Mouse (Mus musculus): ENCODE results near the gene Pitpnc1.

GRCm38 (mm10) chr11:107250882-107251281 is 219.6 kb downstream of the Pitpnc1 start:
- TF ChIP-seq CTCF (IDR thresholded peaks at IDR 0.05; ENCODE audit: borderline replicate concordance, control insufficient read depth, extremely low read depth, insufficient read depth, low read length, poor library complexity) (no peak), POLR2A (IDR thresholded peaks at IDR 0.05; ENCODE audit: control insufficient read depth, extremely low read depth, insufficient read depth, low read length, poor library complexity) (no peak)

Data from thymus, adult 2 months (tissue).